Mouse (Mus musculus) liver, postnatal 0 days (tissue): Measurements from ENCODE around the gene Zfp428. TPM values are rescaled to one million over a fixed set of nuclear protein-coding genes. Genes with fewer than 3 reads are reported as not detected.

ENCODE experiments used
- ATAC-seq: fragments of 200-750 bp; cut with Nextera tagmentation; 2 replicates; pipeline ENCODE4 v1.8.0; 2017; ENCODE audit warnings: mild to moderate bottlenecking, moderate library complexity
- DNase-seq: peaks from one replicate; pipeline ENCODE4 v3.0.0-alpha.2; 2016
- H3K27ac ChIP-seq: fragments of 300-500 bp; sonication (generic); 2 replicates; pipeline ENCODE4 v1.5.1; 2014; ENCODE audit warnings: antibody characterized with exemption, moderate library complexity, mild to moderate bottlenecking, low read depth
- H3K27me3 ChIP-seq: fragments of 300-500 bp; sonication (generic); 2 replicates; pipeline ENCODE4 v1.6.1; 2014; ENCODE audit warnings: low read length, control low read depth, mixed read lengths; ENCODE audit not compliant: insufficient read depth
- H3K36me3 ChIP-seq: fragments of 300-500 bp; sonication (generic); replicated peaks from 2 replicates; pipeline ENCODE4 v1.6.1; 2014; ENCODE audit warnings: mild to moderate bottlenecking, control low read depth, low read length, moderate library complexity, mixed read lengths; ENCODE audit not compliant: insufficient read depth
- H3K4me1 ChIP-seq: fragments of 300-500 bp; sonication (generic); 2 replicates; pipeline ENCODE4 v1.6.1; 2014; ENCODE audit warnings: antibody characterized with exemption, mild to moderate bottlenecking, control low read depth; ENCODE audit not compliant: insufficient read depth
- H3K4me2 ChIP-seq: fragments of 300-500 bp; sonication (generic); 2 replicates; pipeline ENCODE4 v1.6.1; 2014; ENCODE audit warnings: low read depth, mild to moderate bottlenecking, low read length, moderate library complexity, mixed read lengths
- H3K4me3 ChIP-seq: fragments of 300-500 bp; sonication (generic); 2 replicates; pipeline ENCODE4 v1.5.1; 2014; ENCODE audit warnings: low read depth, low read length
- H3K9ac ChIP-seq: fragments of 300-500 bp; sonication (generic); replicated peaks from 2 replicates; pipeline ENCODE4 v1.6.1; 2014; ENCODE audit warnings: mild to moderate bottlenecking, moderate library complexity
- H3K9me3 ChIP-seq: fragments of 300-500 bp; sonication (generic); 2 replicates; pipeline ENCODE4 v1.6.1; 2016; ENCODE audit warnings: mild to moderate bottlenecking, control low read depth, low read length, mixed read lengths
- CTCF ChIP-seq: sonication (generic); IDR thresholded peaks from 2 replicates; pipeline ENCODE4 v1.5.1; 2016; ENCODE audit warnings: antibody characterized with exemption, low read depth
- EP300 ChIP-seq: IDR thresholded peaks from 2 replicates; pipeline ENCODE4 v1.6.1; 2016; ENCODE audit warnings: antibody characterized with exemption, low read depth, mild to moderate bottlenecking
- WGBS: fragments of 180-500 bp; shearing (Covaris S2); extraction: QIAGEN DNeasy Blood & Tissue Kit; methylation state at CpG from one replicate; pipeline ENCODE4 v1.1.7; 2014; ENCODE audit not compliant: insufficient replicate concordance; 5-methylcytosine and 5-hydroxymethylcytosine counted together
- polyA plus RNA-seq: library from polyadenylated mRNA; unstranded; fragments of >200 nt; fragmentation: Nextera tagmentation; extraction: Ambion mirVana; gene quantifications from 2 replicates; pipeline ENCODE4 v1.2.1, GENCODE M21; 2015

The Zfp428 gene
- polyA plus RNA-seq, 1 experiment from 2014 or later: 4.1 TPM

DNA sequence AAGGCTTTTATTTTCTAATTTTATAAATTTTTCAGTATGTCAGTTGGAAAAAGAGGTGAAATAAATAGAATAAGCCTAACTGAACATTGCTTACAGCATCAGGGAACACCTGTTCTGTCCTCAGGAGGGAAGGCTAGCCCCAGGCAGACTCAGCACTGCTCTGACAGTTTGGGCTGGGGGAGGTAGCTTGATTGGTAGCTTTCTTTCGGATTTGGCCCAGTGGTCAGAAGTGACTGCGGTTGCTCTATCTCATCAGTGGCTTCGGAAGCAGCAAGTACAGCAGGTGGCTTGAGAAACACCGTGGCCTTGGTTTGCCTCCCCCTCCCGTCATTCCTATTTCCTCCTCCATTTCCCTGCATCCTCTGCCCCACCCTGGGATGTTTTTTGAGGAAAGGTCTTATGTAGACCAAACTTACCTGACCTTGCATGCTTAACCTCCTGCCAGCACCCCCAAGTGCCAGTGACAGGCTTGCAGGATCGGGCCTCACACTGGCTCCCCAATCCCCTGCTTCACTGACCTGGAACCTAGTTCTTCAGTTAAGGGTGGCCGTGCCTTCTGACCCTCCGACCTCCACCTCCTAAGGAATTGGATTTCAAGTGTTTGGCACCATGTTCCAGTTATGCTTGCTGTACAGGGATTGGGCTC is 56.5 kb downstream of the Zfp428 start:
- no peaks in the 10 kb centered on the region for H3K9me3 ChIP-seq
- DNase-seq: no peak
- WGBS: 83% methylated on average over 8 of the region's 8 CpGs
- no peak overlapping the region for H3K27ac ChIP-seq
- ATAC-seq: no peak
- no peak overlapping the region for H3K4me3 ChIP-seq
- no peak overlapping the region for H3K9ac ChIP-seq
- H3K4me1 ChIP-seq: no peaks in the 10 kb centered on the region
- no peaks in the 10 kb centered on the region for H3K27me3 ChIP-seq
- H3K4me2 ChIP-seq: no peak overlapping the region
- peaks cover 40% of the 10 kb centered on the region for H3K36me3 ChIP-seq
- TF ChIP-seq CTCF (no peak), EP300 (no peak)

DNA sequence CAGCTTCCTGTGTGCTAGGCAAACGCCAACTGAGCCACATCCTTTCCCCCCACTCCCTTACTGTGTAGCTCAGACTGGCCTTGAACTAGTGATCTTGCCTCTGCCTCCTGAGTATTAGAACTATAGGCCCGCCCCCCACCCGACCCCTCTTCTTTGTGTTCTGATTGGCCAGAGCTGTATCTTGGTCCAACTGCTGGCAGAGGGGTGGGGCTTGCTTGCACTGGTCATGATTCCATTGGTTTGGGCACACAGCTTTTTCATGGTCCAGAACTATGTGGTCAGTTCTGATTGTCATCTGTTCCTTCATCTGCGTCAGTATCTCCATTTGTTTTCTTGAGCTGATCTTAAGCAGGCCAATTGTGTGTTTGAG is 57.0 kb downstream of the Zfp428 start:
- no peak for TF ChIP-seq CTCF
- no peak for TF ChIP-seq EP300

GRCm38 (mm10) chr7:24564607-24565265 is 57.9 kb downstream of the Zfp428 start:
- no peak overlapping the region for H3K4me3 ChIP-seq
- H3K4me2 ChIP-seq: no peak overlapping the region
- H3K9me3 ChIP-seq: no peaks in the 10 kb centered on the region
- peaks cover 42% of the 10 kb centered on the region for H3K36me3 ChIP-seq
- 61% methylated on average over 6 of the region's 6 CpGs for WGBS
- no peak overlapping the region for H3K27ac ChIP-seq
- DNase-seq (peak; percentile 86), ATAC-seq (peak; percentile 75)
- H3K27me3 ChIP-seq: no peaks in the 10 kb centered on the region
- no peaks in the 10 kb centered on the region for H3K4me1 ChIP-seq
- no peak overlapping the region for H3K9ac ChIP-seq
- TF ChIP-seq CTCF: peak; percentile 92
- TF ChIP-seq EP300: no peak

More for the DNA sequence above, 57.0 kb downstream of the Zfp428 start:
- DNase-seq (no peak), ATAC-seq (no peak)
- 75% methylated on average over 4 of the region's 4 CpGs for WGBS
- no peak overlapping the region for H3K27ac ChIP-seq
- H3K4me2 ChIP-seq: no peak overlapping the region
- H3K27me3 ChIP-seq: no peaks in the 10 kb centered on the region
- H3K4me1 ChIP-seq: no peaks in the 10 kb centered on the region
- H3K4me3 ChIP-seq: no peak overlapping the region
- H3K9ac ChIP-seq: no peak overlapping the region
- H3K9me3 ChIP-seq: no peaks in the 10 kb centered on the region
- peaks cover 45% of the 10 kb centered on the region for H3K36me3 ChIP-seq

Other genes with a start within 250 kb of the Zfp428 start
- gene Zfp93, start 236.6 kb upstream of the Zfp428 start, polyA plus RNA-seq: 1.1 and 1.2 TPM in 2 replicates
- gene Zfp61, start 205.8 kb upstream of the Zfp428 start, polyA plus RNA-seq: 1.6 and 1.8 TPM in 2 replicates
- 1.8 and 2.2 TPM in 2 replicates for gene Zfp94, start 190.3 kb upstream of the Zfp428 start, polyA plus RNA-seq
- gene Tescl, start 173.1 kb upstream of the Zfp428 start, polyA plus RNA-seq: not detected in 2 replicates
- 0.06 TPM in 1 of 2 replicates, not detected in the other for gene Lypd5, start 157.8 kb upstream of the Zfp428 start, polyA plus RNA-seq
- gene Kcnn4, start 136.7 kb upstream of the Zfp428 start, polyA plus RNA-seq: 41.0 and 41.9 TPM in 2 replicates
- 8.2 and 8.7 TPM in 2 replicates for gene Smg9, start 107.4 kb upstream of the Zfp428 start, polyA plus RNA-seq
- 0.18 and 0.28 TPM in 2 replicates for gene Irgc1, start 54.7 kb upstream of the Zfp428 start, polyA plus RNA-seq
- 9.3 and 10.8 TPM in 2 replicates for gene Plaur, start 44.5 kb upstream of the Zfp428 start, polyA plus RNA-seq
- gene Cadm4, start 25.0 kb upstream of the Zfp428 start, polyA plus RNA-seq: 0.17 and 0.46 TPM in 2 replicates
- not detected in 2 replicates for gene AC161166.1, start 5.4 kb downstream of the Zfp428 start, polyA plus RNA-seq
- gene Irgq, start 23.7 kb downstream of the Zfp428 start, polyA plus RNA-seq: 1.3 and 1.6 TPM in 2 replicates
- gene Pinlyp, start 39.1 kb downstream of the Zfp428 start, polyA plus RNA-seq: 0.13 TPM in 1 of 2 replicates, not detected in the other
- 17.9 and 18.0 TPM in 2 replicates for gene Xrcc1, start 39.3 kb downstream of the Zfp428 start, polyA plus RNA-seq
- gene Ethe1, start 80.5 kb downstream of the Zfp428 start, polyA plus RNA-seq: 39.7 and 40.9 TPM in 2 replicates
- 0.13 and 0.15 TPM in 2 replicates for gene Zfp575, start 80.6 kb downstream of the Zfp428 start, polyA plus RNA-seq
- gene Phldb3, start 103.8 kb downstream of the Zfp428 start, polyA plus RNA-seq: 0.12 and 0.25 TPM in 2 replicates
- gene Lypd3, start 129.5 kb downstream of the Zfp428 start, polyA plus RNA-seq: not detected in 2 replicates
- gene Tex101, start 169.7 kb downstream of the Zfp428 start, polyA plus RNA-seq: not detected in 2 replicates
- gene BC049730, start 202.2 kb downstream of the Zfp428 start, polyA plus RNA-seq: not detected in 2 replicates
- not detected in 2 replicates for gene Gm4763, start 219.9 kb downstream of the Zfp428 start, polyA plus RNA-seq